8 mouse cellular contexts compared by ENCODE assay signal in genomic region chr12:84968831-84969655, GRCm38 (mm10). TPM values are rescaled to one million over a fixed set of nuclear protein-coding genes. Genes with fewer than 3 reads are reported as not detected.
A peak's percentile ranks its signal among the peaks of the same experiment; 100 is the strongest.
DNase-seq lines count a peak whose midpoint lies in the region; ATAC-seq lines count a peak whose summit lies in the region.

No protein-coding gene starts in this region.

- H3K36me3 ChIP-seq in heart, embryonic 11.5 days (ENCODE audit: control insufficient read depth, insufficient read depth, low read length) = no peaks in the 10 kb centered on the region
- peaks cover 24% of the 10 kb centered on the region for H3K36me3 ChIP-seq in hindbrain, embryonic 14.5 days (replicated peaks; ENCODE audit: control insufficient read depth, insufficient read depth)
- H3K36me3 ChIP-seq in midbrain, embryonic 11.5 days (ENCODE audit: control insufficient read depth, insufficient read depth, low read length) = no peaks in the 10 kb centered on the region

- H3K9ac ChIP-seq in heart, embryonic 11.5 days (ENCODE audit: low read depth, low read length) = peak overlapping the region; percentile 75; the same call in 1 of the 2 replicates
- H3K9ac ChIP-seq in hindbrain, embryonic 14.5 days = 0 out of 2 replicates have a peak overlapping the region, but pooled peaks have one; percentile 92
- no peak overlapping the region; the same call in 1 of the 2 replicates for H3K9ac ChIP-seq in midbrain, embryonic 11.5 days (ENCODE audit: low read length)

- H3K4me3 ChIP-seq in heart, embryonic 11.5 days (ENCODE audit: low read depth, low read length) = peak overlapping the region; percentile 77
- H3K4me3 ChIP-seq in brown adipose tissue, adult 24 weeks (ENCODE audit: insufficient read depth, low read depth, low read length) = peak overlapping the region; percentile 92
- peak overlapping the region; percentile 97; the same call in 1 of the 2 replicates for H3K4me3 ChIP-seq in hindbrain, embryonic 14.5 days (replicated peaks; ENCODE audit: low read length)
- no peak overlapping the region for H3K4me3 ChIP-seq in midbrain, embryonic 11.5 days (ENCODE audit: low read depth, low read length)

- DNase-seq in heart, adult 9 months (ENCODE audit: low spot score in 2 of 2) = no peak
- DNase-seq in hindbrain, embryonic 14.5 days (ENCODE audit: low spot score) = no peak
- no peak for DNase-seq in midbrain, embryonic 11.5 days (ENCODE audit: low spot score, missing footprints)
- DNase-seq in urinary bladder, adult 2 months (ENCODE audit: low spot score) = no peak
- DNase-seq in embryo, embryonic 10.5 days (ENCODE audit: low spot score) = no peak
- DNase-seq in right cerebral cortex, postnatal 36 days (ENCODE audit: low spot score in 2 of 2) = no peak

- H3K4me1 ChIP-seq in heart, embryonic 11.5 days (ENCODE audit: control insufficient read depth, insufficient read depth, low read length) = peaks cover 9% of the 10 kb centered on the region
- H3K4me1 ChIP-seq in brown adipose tissue, adult 24 weeks (ENCODE audit: control insufficient read depth, insufficient read depth, insufficient read length, low read length) = peaks cover 9% of the 10 kb centered on the region
- peaks cover 11% of the 10 kb centered on the region for H3K4me1 ChIP-seq in hindbrain, embryonic 14.5 days (replicated peaks; ENCODE audit: control insufficient read depth, insufficient read depth, low read length)
- peaks cover 11% of the 10 kb centered on the region for H3K4me1 ChIP-seq in midbrain, embryonic 11.5 days (ENCODE audit: control insufficient read depth, insufficient read depth, low read length)

- H3K4me2 ChIP-seq in heart, embryonic 11.5 days = peak overlapping the region; percentile 92
- H3K4me2 ChIP-seq in hindbrain, embryonic 14.5 days (replicated peaks) = peak overlapping the region; percentile 77
- peak overlapping the region; percentile 82 for H3K4me2 ChIP-seq in midbrain, embryonic 11.5 days

- 77% methylated on average over 16 of the region's 16 CpGs for WGBS in heart, embryonic 11.5 days (ENCODE audit: insufficient replicate concordance)
- WGBS in hindbrain, embryonic 14.5 days = 86% methylated on average over 16 of the region's 16 CpGs
- WGBS in midbrain, embryonic 11.5 days = 87% methylated on average over 16 of the region's 16 CpGs

- ATAC-seq in heart, embryonic 11.5 days (replicated peaks; ENCODE audit: insufficient number of reproducible peaks, low FRiP score, low TSS enrichment) = no peak
- ATAC-seq in hindbrain, embryonic 14.5 days (ENCODE audit: low FRiP score) = no peak
- ATAC-seq in midbrain, embryonic 11.5 days (ENCODE audit: low FRiP score) = no peak

- H3K27ac ChIP-seq in heart, embryonic 11.5 days (ENCODE audit: low read depth, low read length) = no peak overlapping the region
- H3K27ac ChIP-seq in brown adipose tissue, adult 24 weeks (replicated peaks; ENCODE audit: low read depth, low read length) = peak overlapping the region; percentile 26; the same call in 1 of the 2 replicates
- H3K27ac ChIP-seq in hindbrain, embryonic 14.5 days = no peak overlapping the region
- H3K27ac ChIP-seq in midbrain, embryonic 11.5 days (ENCODE audit: low read depth, low read length) = no peak overlapping the region

- H3K27me3 ChIP-seq in heart, embryonic 11.5 days (ENCODE audit: control insufficient read depth, insufficient read depth, low read length) = no peaks in the 10 kb centered on the region
- H3K27me3 ChIP-seq in hindbrain, embryonic 14.5 days (ENCODE audit: control insufficient read depth, insufficient read depth, low read length) = no peaks in the 10 kb centered on the region
- H3K27me3 ChIP-seq in midbrain, embryonic 11.5 days (ENCODE audit: control insufficient read depth, insufficient read depth, low read length) = no peaks in the 10 kb centered on the region

- no peaks in the 10 kb centered on the region for H3K9me3 ChIP-seq in heart, embryonic 11.5 days (replicated peaks; ENCODE audit: control insufficient read depth, low read length)
- no peaks in the 10 kb centered on the region for H3K9me3 ChIP-seq in hindbrain, embryonic 14.5 days (ENCODE audit: control insufficient read depth, low read length)
- no peaks in the 10 kb centered on the region for H3K9me3 ChIP-seq in midbrain, embryonic 11.5 days (ENCODE audit: control insufficient read depth, low read length)

RNA-seq across cellular contexts. Expression of gene Fcf1, which starts 1.7 kb away (rescaled TPM):
- polyA plus RNA-seq in heart, embryonic 11.5 days (2014; fragmentation: Nextera tagmentation; extraction: Ambion mirVana) = 92.3 and 102 TPM in 2 replicates
- 143 and 155 TPM in 2 replicates for polyA plus RNA-seq in brown adipose tissue, adult 24 weeks (2012; ENCODE audit: insufficient read depth, insufficient read length, missing spikeins)
- 77.0 and 85.9 TPM in 2 replicates for polyA plus RNA-seq in hindbrain, embryonic 14.5 days (2014; fragmentation: Nextera tagmentation; extraction: Ambion mirVana)
- 160 and 164 TPM in 2 replicates for polyA plus RNA-seq in midbrain, embryonic 11.5 days (2014; fragmentation: Nextera tagmentation; extraction: Ambion mirVana)
- 102 and 107 TPM in 2 replicates for polyA plus RNA-seq in urinary bladder, adult 2 months (2012; rRNA removed)

RNA-seq across cellular contexts. Expression of gene Arel1, which starts 1.7 kb away (rescaled TPM):
- polyA plus RNA-seq in heart, embryonic 11.5 days (2014; fragmentation: Nextera tagmentation; extraction: Ambion mirVana) = 13.1 and 16.1 TPM in 2 replicates
- polyA plus RNA-seq in brown adipose tissue, adult 24 weeks (2012; ENCODE audit: insufficient read depth, insufficient read length, missing spikeins) = 12.1 and 19.3 TPM in 2 replicates
- 41.0 and 45.0 TPM in 2 replicates for polyA plus RNA-seq in hindbrain, embryonic 14.5 days (2014; fragmentation: Nextera tagmentation; extraction: Ambion mirVana)
- polyA plus RNA-seq in midbrain, embryonic 11.5 days (2014; fragmentation: Nextera tagmentation; extraction: Ambion mirVana) = 24.3 and 24.4 TPM in 2 replicates
- 22.3 and 22.6 TPM in 2 replicates for polyA plus RNA-seq in urinary bladder, adult 2 months (2012; rRNA removed)

RNA-seq across cellular contexts. Expression of gene Ylpm1, which starts 27.1 kb away (rescaled TPM):
- polyA plus RNA-seq in heart, embryonic 11.5 days (2014; fragmentation: Nextera tagmentation; extraction: Ambion mirVana) = 28.5 and 30.4 TPM in 2 replicates
- polyA plus RNA-seq in brown adipose tissue, adult 24 weeks (2012; ENCODE audit: insufficient read depth, insufficient read length, missing spikeins) = 13.4 and 13.5 TPM in 2 replicates
- polyA plus RNA-seq in hindbrain, embryonic 14.5 days (2014; fragmentation: Nextera tagmentation; extraction: Ambion mirVana) = 40.1 and 45.0 TPM in 2 replicates
- polyA plus RNA-seq in midbrain, embryonic 11.5 days (2014; fragmentation: Nextera tagmentation; extraction: Ambion mirVana) = 44.4 and 46.4 TPM in 2 replicates
- 26.9 and 31.9 TPM in 2 replicates for polyA plus RNA-seq in urinary bladder, adult 2 months (2012; rRNA removed)
